Mouse (Mus musculus) myocyte (in vitro differentiated cells): Measurements from ENCODE around the gene Atp5b.

Experiments
- E2F4 ChIP-seq: IDR thresholded peaks from one replicate; pipeline ENCODE4 v1.6.1; 2011; ENCODE audit warnings: mild to moderate bottlenecking, control low read depth, moderate library complexity; ENCODE audit not compliant: insufficient read depth
- MYOG ChIP-seq, 3 experiments: IDR thresholded peaks; one replicate each; pipeline ENCODE4 v1.6.1; 2011; ENCODE audit warnings: control low read depth in 2 of 3, low read depth in 2 of 3, mild to moderate bottlenecking in 2 of 3; ENCODE audit not compliant: insufficient read length in 2 of 3, control insufficient read depth in 1 of 3, insufficient read depth in 1 of 3
- POLR2A ChIP-seq: IDR thresholded peaks from one replicate; pipeline ENCODE4 v1.6.1; 2011; ENCODE audit warnings: low read depth, mild to moderate bottlenecking, control low read depth, moderate library complexity; ENCODE audit not compliant: insufficient read length
- POLR2AphosphoS2 ChIP-seq: IDR thresholded peaks from one replicate; pipeline ENCODE4 v1.6.1; 2011; ENCODE audit warnings: low read depth, control low read depth; ENCODE audit not compliant: insufficient read length
- TCF12 ChIP-seq: IDR thresholded peaks from one replicate; pipeline ENCODE4 v1.6.1; 2011; ENCODE audit warnings: mild to moderate bottlenecking, control low read depth; ENCODE audit not compliant: poor library complexity, insufficient read depth, severe bottlenecking
- TCF3 ChIP-seq: IDR thresholded peaks from one replicate; pipeline ENCODE4 v1.6.1; 2011; ENCODE audit warnings: low read depth, control low read depth; ENCODE audit not compliant: insufficient read length

DNA sequence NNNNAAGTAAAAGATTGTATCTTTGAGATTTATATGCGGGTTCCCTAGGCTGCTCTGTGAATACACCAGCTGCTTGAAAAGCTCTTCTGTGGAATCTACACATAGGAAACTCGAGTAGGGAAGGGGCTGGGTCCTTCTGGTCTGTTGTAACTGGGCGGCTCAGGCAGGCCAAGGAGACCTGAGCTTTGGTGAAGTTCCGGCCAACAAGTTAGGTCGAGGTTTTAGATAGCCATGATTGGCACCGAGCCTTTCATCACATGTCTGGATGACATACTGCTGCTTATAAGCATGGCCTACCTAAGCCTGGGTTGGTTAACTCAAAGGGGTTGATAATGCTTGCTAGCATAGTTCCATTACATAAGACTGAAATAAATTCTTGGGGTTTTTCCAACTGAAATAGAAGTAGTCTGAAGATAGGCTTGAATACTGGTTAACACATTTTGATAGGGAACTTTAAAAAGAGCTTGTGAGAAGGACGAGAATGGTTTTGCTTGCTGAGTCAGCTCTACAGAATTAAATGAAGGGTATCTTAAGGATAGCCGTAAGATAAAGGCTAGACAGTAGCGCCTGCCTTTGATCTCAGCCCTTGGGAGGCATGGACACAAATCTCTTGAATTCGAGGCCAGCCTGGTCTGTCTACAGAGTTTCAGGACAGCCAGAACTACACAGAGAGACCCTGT, 46.2 kb upstream of the Atp5b start:
- no peak for TF ChIP-seq POLR2A
- TF ChIP-seq TCF12: no peak
- no peak for TF ChIP-seq POLR2AphosphoS2
- no peak for TF ChIP-seq TCF3
- no peak for TF ChIP-seq E2F4
- no peak for TF ChIP-seq MYOG (IDR thresholded peaks at IDR 0.05; ENCODE audit: control insufficient read depth in 1 of 3, insufficient read depth in 1 of 3, insufficient read length in 2 of 3, low read depth in 2 of 3)
